Mouse (Mus musculus) cerebellum, adult 9-11 months (tissue): ENCODE measurements at regions not wholly inside any gene's neighbourhood (a gene's known extent, or its start where the extent isn't known, plus 50 kb on each side); places are given as distances from the start of the nearest gene placed in this dataset.

Experiments
- DNase-seq: peaks from one replicate; pipeline ENCODE4 v3.0.0; 2022

- no peak for DNase-seq
Observed at GRCm38 (mm10) chr17:88349825-88350460, 90.6 kb upstream of the Foxn2 start.

- no peak for DNase-seq
Observed at GRCm38 (mm10) chr17:88350986-88351385, 89.5 kb upstream of the Foxn2 start.

GRCm38 (mm10) chr17:88352960-88353359 is 87.6 kb upstream of the Foxn2 start:
- no peak for DNase-seq

GRCm38 (mm10) chr17:88361161-88361560 is 79.3 kb upstream of the Foxn2 start:
- DNase-seq, result peak; percentile 33

- no peak for DNase-seq
Observed at GRCm38 (mm10) chr17:88362404-88362803, 78.1 kb upstream of the Foxn2 start.

GRCm38 (mm10) chr17:88367876-88368275 is 72.6 kb upstream of the Foxn2 start:
- DNase-seq, result peak; percentile 1

- DNase-seq, result peak; percentile 12
Observed at GRCm38 (mm10) chr17:88369971-88370370, 70.5 kb upstream of the Foxn2 start.

- peak; percentile 56 for DNase-seq
Observed at GRCm38 (mm10) chr17:88370676-88371075, 69.8 kb upstream of the Foxn2 start.

- DNase-seq, result peak; percentile 23
Observed at GRCm38 (mm10) chr17:88378505-88378904, 62.0 kb upstream of the Foxn2 start.

GRCm38 (mm10) chr17:88379389-88379788 is 61.1 kb upstream of the Foxn2 start:
- DNase-seq, result peak; percentile 0

- DNase-seq, result peak; percentile 36
Observed at GRCm38 (mm10) chr17:88381106-88381505, 59.4 kb upstream of the Foxn2 start.

GRCm38 (mm10) chr17:88383447-88383846 is 57.1 kb upstream of the Foxn2 start:
- no peak for DNase-seq

GRCm38 (mm10) chr17:88388441-88388951 is 52.0 kb upstream of the Foxn2 start:
- peak; percentile 95 for DNase-seq

- peak; percentile 56 for DNase-seq
Observed at GRCm38 (mm10) chr17:88389668-88390461, 50.6 kb upstream of the Foxn2 start.
